In the genomic region with DNA sequence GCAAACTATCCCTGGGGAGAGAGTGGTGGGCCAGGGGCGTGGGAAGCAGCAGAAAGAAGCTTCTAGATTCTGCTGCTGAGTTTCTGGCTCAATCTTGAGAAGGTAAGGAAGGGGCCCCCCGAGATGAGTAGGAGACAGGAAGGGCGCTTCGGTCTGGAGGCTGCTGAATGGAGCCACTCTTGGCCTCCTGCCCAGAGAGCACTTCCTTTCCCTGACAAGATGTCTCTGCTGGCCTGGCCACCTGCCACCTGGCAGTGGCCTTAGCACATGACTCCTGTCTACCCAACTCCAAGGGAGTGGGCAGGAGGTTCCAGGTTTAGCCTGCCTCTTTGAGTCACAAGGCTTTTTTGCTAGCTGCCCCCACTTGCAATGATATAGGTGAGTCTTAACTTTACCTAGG, we compare ENCODE assay signal across 8 mouse cellular contexts. TPM values are rescaled to one million over a fixed set of nuclear protein-coding genes. Genes with fewer than 3 reads are reported as not detected.
A peak's percentile ranks its signal among the peaks of the same experiment; 100 is the strongest.
DNase-seq lines count a peak whose midpoint lies in the region; ATAC-seq lines count a peak whose summit lies in the region.

No protein-coding gene starts in this region.

- DNase-seq in thymus, postnatal 4 days = peak; percentile 21
- DNase-seq in thymus, postnatal 10 days (ENCODE audit: low spot score in 2 of 2) = no peak
- peak; percentile 88 to 91 for DNase-seq in cerebellum, postnatal 36 days
- peak; percentile 96 for DNase-seq in kidney, postnatal 10 days
- DNase-seq in ovary, adult 18-20 months (ENCODE audit: low spot score) = peak; percentile 78
- no peak for DNase-seq in retina, postnatal 1 day

- peaks cover 58% of the 10 kb centered on the region for H3K4me1 ChIP-seq in heart, embryonic 11.5 days (ENCODE audit: control insufficient read depth, insufficient read depth, low read length)
- peaks cover 32% of the 10 kb centered on the region for H3K4me1 ChIP-seq in liver, embryonic 12.5 days

- peak overlapping the region; percentile 64 for H3K27ac ChIP-seq in heart, embryonic 11.5 days (ENCODE audit: low read depth, low read length)
- H3K27ac ChIP-seq in liver, embryonic 12.5 days = no peak overlapping the region; the same call in 1 of the 2 replicates

- no peaks in the 10 kb centered on the region for H3K9me3 ChIP-seq in heart, embryonic 11.5 days (replicated peaks; ENCODE audit: control insufficient read depth, low read length)
- no peaks in the 10 kb centered on the region for H3K9me3 ChIP-seq in liver, embryonic 12.5 days (replicated peaks)

- H3K9ac ChIP-seq in heart, embryonic 11.5 days (ENCODE audit: low read depth, low read length) = no peak overlapping the region
- H3K9ac ChIP-seq in liver, embryonic 12.5 days = no peak overlapping the region

- no peak overlapping the region for H3K4me3 ChIP-seq in heart, embryonic 11.5 days (ENCODE audit: low read depth, low read length)
- no peak overlapping the region for H3K4me3 ChIP-seq in liver, embryonic 12.5 days

- H3K27me3 ChIP-seq in heart, embryonic 11.5 days (ENCODE audit: control insufficient read depth, insufficient read depth, low read length) = no peaks in the 10 kb centered on the region
- H3K27me3 ChIP-seq in liver, embryonic 12.5 days (replicated peaks) = no peaks in the 10 kb centered on the region

- WGBS in heart, embryonic 11.5 days (ENCODE audit: insufficient replicate concordance) = 35% methylated on average over 4 of the region's 4 CpGs
- 12% methylated on average over 4 of the region's 4 CpGs for WGBS in liver, embryonic 12.5 days (ENCODE audit: insufficient replicate concordance)

- H3K36me3 ChIP-seq in heart, embryonic 11.5 days (ENCODE audit: control insufficient read depth, insufficient read depth, low read length) = no peaks in the 10 kb centered on the region
- H3K36me3 ChIP-seq in liver, embryonic 12.5 days = no peaks in the 10 kb centered on the region

- peak overlapping the region; percentile 43 for H3K4me2 ChIP-seq in heart, embryonic 11.5 days
- no peak overlapping the region for H3K4me2 ChIP-seq in liver, embryonic 12.5 days

- ATAC-seq in heart, embryonic 11.5 days (replicated peaks; ENCODE audit: insufficient number of reproducible peaks, low FRiP score, low TSS enrichment) = peak; percentile 81
- ATAC-seq in liver, embryonic 12.5 days = peak; percentile 48

RNA-seq across cellular contexts. Expression of gene Zfp697, which starts 35.1 kb away (rescaled TPM):
- 8.2 and 12.1 TPM in 2 replicates for polyA plus RNA-seq in heart, embryonic 11.5 days (2014; fragmentation: Nextera tagmentation; extraction: Ambion mirVana)
- polyA plus RNA-seq in liver, embryonic 12.5 days (2016; fragmentation: Nextera tagmentation; extraction: Ambion mirVana) = 3.9 TPM in 2 replicates

RNA-seq across cellular contexts. Expression of gene Gm4450, which starts 39.6 kb away (rescaled TPM):
- not detected in 2 replicates for polyA plus RNA-seq in heart, embryonic 11.5 days (2014; fragmentation: Nextera tagmentation; extraction: Ambion mirVana)
- not detected in 2 replicates for polyA plus RNA-seq in liver, embryonic 12.5 days (2016; fragmentation: Nextera tagmentation; extraction: Ambion mirVana)

Comparison
In these comparisons a context has a peak if more than half of its experiments do, and no peak if none do; other contexts are left out.
1. DNase-seq: peak in thymus, postnatal 4 days (single experiment), cerebellum, postnatal 36 days (2 of 2), kidney, postnatal 10 days (single experiment) and ovary, adult 18-20 months (single experiment); none in thymus, postnatal 10 days (0 of 2) and retina, postnatal 1 day (single experiment).